Comparison of ENCODE assay signal across 17 mouse cellular contexts in the genomic region with DNA sequence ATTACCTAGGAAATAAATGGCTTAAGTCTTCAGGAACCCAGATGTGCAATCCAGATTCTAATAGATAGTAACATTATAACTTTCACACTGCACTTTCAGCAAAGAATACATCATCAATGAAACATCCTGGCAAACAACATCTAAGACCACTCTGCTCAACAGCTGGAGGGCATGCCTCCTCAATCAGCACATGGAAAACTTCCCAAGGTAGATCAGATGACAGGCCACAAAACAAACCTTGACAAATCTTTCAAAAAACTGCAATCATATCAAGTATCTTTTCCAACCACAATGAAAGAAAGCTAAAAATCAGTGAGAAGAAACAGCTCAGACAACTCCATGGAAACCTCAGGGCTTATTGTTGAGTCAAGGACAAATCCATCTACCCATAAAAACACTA.
"Had no signal": no experiment of that assay in that cellular context is flagged by ENCODE, and none has a peak within 500 bp of the region (broad histone marks: within the 10 kb centered on the region; RNA-seq: fewer than 3 reads in every experiment).

No protein-coding gene starts in this region.

- H3K4me3 ChIP-seq: midbrain, embryonic 10.5 days; midbrain, embryonic 12.5 days; myocyte; neural tube, embryonic 13.5 days; neural tube, embryonic 15.5 days; stomach, embryonic 15.5 days had no signal

- DNase-seq: lung, adult 18-20 months; lung, embryonic 14.5 days; lung, postnatal 10 days; lung, postnatal 4 days; midbrain, embryonic 14.5 days; right cerebral cortex, postnatal 14 days; thymus, adult 2 months; thymus, postnatal 25 days; thymus, postnatal 4 days had no signal

- ATAC-seq: midbrain, embryonic 16.5 days had no signal

- H3K9ac ChIP-seq: lung, embryonic 14.5 days; midbrain, embryonic 12.5 days; neural tube, embryonic 13.5 days; neural tube, embryonic 15.5 days; stomach, embryonic 15.5 days had no signal

- H3K9me3 ChIP-seq: midbrain, embryonic 12.5 days; neural tube, embryonic 13.5 days; neural tube, embryonic 15.5 days; stomach, embryonic 15.5 days had no signal

- H3K4me1 ChIP-seq: midbrain, embryonic 10.5 days; midbrain, embryonic 12.5 days; neural tube, embryonic 13.5 days; neural tube, embryonic 15.5 days; stomach, embryonic 15.5 days had no signal

- H3K4me2 ChIP-seq: lung, embryonic 14.5 days; midbrain, embryonic 12.5 days; neural tube, embryonic 13.5 days; neural tube, embryonic 15.5 days; stomach, embryonic 15.5 days had no signal

- H3K27me3 ChIP-seq: midbrain, embryonic 12.5 days; neural tube, embryonic 13.5 days; neural tube, embryonic 15.5 days; stomach, embryonic 15.5 days had no signal

- H3K36me3 ChIP-seq: midbrain, embryonic 10.5 days; midbrain, embryonic 12.5 days; neural tube, embryonic 13.5 days; neural tube, embryonic 15.5 days; stomach, embryonic 15.5 days had no signal

- H3K27ac ChIP-seq: midbrain, embryonic 10.5 days; midbrain, embryonic 12.5 days; neural tube, embryonic 13.5 days; neural tube, embryonic 15.5 days; stomach, embryonic 15.5 days; stomach, postnatal 0 days had no signal
